Mouse (Mus musculus): ENCODE data around the gene Arsj. TPM values are rescaled to one million over a fixed set of nuclear protein-coding genes. Genes with fewer than 3 reads are reported as not detected.

Arsj gene
- polyA plus RNA-seq, 1 experiment from 2014 or later, result 0.09 TPM

DNA sequence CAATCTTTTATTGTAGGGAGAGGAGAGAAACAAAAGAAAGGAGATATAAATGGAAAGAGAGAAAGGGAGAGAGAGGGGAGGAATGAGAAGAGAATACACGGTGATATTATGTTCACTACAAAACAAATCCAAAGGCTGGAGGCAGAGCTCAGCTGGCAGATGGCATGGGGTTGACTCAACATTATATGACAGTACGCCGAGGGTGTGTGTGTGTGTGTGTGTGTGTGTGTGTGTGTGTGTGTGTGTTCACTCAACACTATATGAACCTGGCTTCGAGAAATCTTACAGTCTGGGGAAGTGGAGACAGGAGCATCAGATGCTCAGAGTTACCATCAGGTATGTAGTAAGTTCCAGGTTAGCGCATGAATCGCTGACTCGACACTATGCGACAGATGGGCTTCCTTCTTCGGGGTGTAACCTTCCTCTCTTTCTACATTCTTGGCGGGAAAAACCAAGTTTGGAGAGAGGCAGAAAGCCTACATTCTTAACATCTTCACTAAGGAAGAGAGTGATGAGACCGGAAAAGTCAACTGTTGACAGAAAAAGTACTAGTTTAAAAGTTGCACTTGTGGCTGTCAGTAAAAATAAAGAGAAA lies 456 bp upstream of the Arsj start:
- peak; percentile 29; the same call in 1 of the 2 replicates for ATAC-seq (ENCODE audit: insufficient read depth, low FRiP score, low TSS enrichment)

DNA sequence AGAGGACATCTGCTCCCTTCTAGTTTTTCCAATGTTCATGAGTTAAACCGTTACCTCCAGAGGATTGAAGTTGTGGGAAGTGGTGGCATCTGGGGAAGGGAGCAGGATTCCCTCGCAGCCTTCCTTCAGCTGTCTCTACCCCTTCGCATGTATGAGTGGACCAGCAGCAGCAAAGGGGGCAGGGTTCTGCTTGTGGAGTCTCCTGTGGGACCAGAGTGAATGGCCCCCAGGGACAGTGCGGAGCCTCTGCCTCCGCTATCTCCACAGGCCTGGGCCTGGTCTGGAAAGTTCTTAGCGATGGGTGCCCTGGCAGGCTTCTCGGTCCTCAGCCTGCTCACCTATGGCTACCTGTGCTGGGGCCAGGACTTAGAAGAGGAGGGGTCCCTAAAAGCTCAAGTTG lies 1.1 kb downstream of the Arsj start:
- Histone ChIP-seq H3K4me2 (ENCODE audit: low read depth) (no peak overlapping the region), H3K36me3 (ENCODE audit: control insufficient read depth, insufficient read depth, low read length) (no peaks in the 10 kb centered on the region), H3K27ac (ENCODE audit: low read depth, low read length) (no peak overlapping the region), H3K9ac (ENCODE audit: low read length) (no peak overlapping the region), H3K9me3 (ENCODE audit: control insufficient read depth, low read length) (no peaks in the 10 kb centered on the region), H3K4me1 (ENCODE audit: control insufficient read depth, insufficient read depth, low read length) (peaks cover 4% of the 10 kb centered on the region; the same call in 1 of the 2 replicates), H3K27me3 (ENCODE audit: control insufficient read depth, insufficient read depth, low read length) (no peaks in the 10 kb centered on the region), H3K4me3 (ENCODE audit: low read depth, low read length) (no peak overlapping the region)
- DNase-seq (ENCODE audit: low spot score), result no peak
- WGBS, result 85% methylated on average over 7 of the region's 7 CpGs
- ATAC-seq (ENCODE audit: insufficient read depth, low FRiP score, low TSS enrichment), result no peak

More for the DNA sequence above, 456 bp upstream of the Arsj start:
- no peaks in the 10 kb centered on the region for H3K27me3 ChIP-seq (ENCODE audit: control insufficient read depth, insufficient read depth, low read length)
- no peak overlapping the region for H3K9ac ChIP-seq (ENCODE audit: low read length)
- no peak overlapping the region; the same call in 1 of the 2 replicates for H3K4me2 ChIP-seq (ENCODE audit: low read depth)
- no peak overlapping the region for H3K27ac ChIP-seq (ENCODE audit: low read depth, low read length)
- 87% methylated on average over 11 of the region's 11 CpGs for WGBS
- H3K36me3 ChIP-seq (ENCODE audit: control insufficient read depth, insufficient read depth, low read length), result no peaks in the 10 kb centered on the region
- H3K4me3 ChIP-seq (ENCODE audit: low read depth, low read length), result no peak overlapping the region
- no peak for DNase-seq (ENCODE audit: low spot score)
- H3K4me1 ChIP-seq (ENCODE audit: control insufficient read depth, insufficient read depth, low read length), result peaks cover 4% of the 10 kb centered on the region; the same call in 1 of the 2 replicates
- no peaks in the 10 kb centered on the region for H3K9me3 ChIP-seq (ENCODE audit: control insufficient read depth, low read length)

DNA sequence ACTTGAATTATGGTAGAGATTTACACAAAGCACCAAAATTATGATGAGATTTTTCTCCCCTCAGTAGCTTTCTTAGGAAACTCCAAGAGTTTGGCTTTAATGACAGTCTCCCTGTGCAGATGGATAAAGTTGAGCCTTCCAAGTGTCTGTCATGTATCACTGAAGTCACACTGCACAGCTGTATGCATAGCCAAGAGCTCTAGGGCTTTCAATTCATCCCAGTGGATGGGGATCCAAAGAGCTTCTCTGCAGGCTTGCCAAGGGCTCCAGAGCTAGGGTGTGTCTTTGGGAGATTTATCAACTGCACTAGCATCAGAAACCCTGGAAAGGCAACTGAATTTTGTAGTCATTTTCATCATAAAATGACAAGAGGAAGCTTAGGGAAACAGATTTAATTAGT lies 7.1 kb downstream of the Arsj start:
- ATAC-seq (ENCODE audit: insufficient read depth, low FRiP score, low TSS enrichment), result no peak
- H3K4me1 ChIP-seq (ENCODE audit: control insufficient read depth, insufficient read depth, low read length), result no peaks in the 10 kb centered on the region
- no peak overlapping the region for H3K27ac ChIP-seq (ENCODE audit: low read depth, low read length)
- H3K4me3 ChIP-seq (ENCODE audit: low read depth, low read length), result no peak overlapping the region
- H3K36me3 ChIP-seq (ENCODE audit: control insufficient read depth, insufficient read depth, low read length), result no peaks in the 10 kb centered on the region
- H3K9me3 ChIP-seq (ENCODE audit: control insufficient read depth, low read length), result no peaks in the 10 kb centered on the region
- no peak overlapping the region for H3K9ac ChIP-seq (ENCODE audit: low read length)
- H3K4me2 ChIP-seq (ENCODE audit: low read depth), result no peak overlapping the region
- H3K27me3 ChIP-seq (ENCODE audit: control insufficient read depth, insufficient read depth, low read length), result no peaks in the 10 kb centered on the region
- DNase-seq (ENCODE audit: low spot score), result no peak

DNA sequence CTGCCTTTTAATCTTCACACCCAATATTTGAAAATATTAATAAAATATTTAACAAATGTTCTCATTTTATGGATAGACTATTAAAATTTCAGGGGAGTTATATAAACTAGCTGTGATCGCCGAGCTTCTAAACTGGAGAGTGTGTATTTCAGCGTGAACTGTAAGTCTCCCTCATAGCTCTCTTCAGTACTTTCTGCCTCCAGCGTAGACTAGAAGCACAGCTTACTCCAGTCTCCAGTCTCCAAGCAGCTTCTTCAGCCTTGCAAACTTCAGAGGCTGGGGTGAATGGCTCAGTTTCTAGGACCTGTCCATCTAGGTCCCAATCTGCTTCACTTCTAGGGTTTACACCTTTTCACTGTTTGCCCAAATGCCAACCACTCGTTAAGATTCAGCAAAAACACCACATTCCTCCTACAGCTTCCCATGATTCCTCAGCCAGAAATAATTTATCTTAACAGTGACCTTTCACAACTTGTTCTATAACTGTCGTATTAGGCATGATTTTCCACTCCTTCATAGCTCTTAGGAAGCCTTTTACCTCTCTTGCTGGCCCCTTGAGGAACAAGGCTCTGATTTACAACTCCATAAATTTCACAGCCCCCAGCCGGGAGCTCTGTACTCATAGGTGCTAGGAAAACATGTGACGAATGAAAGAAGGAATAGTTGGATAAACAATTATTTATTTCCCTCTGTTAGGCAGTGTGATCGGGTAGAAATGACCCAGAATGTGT lies 9.5 kb downstream of the Arsj start:
- DNase-seq (ENCODE audit: low spot score), result no peak
- ATAC-seq (ENCODE audit: insufficient read depth, low FRiP score, low TSS enrichment), result no peak
- Histone ChIP-seq H3K4me1 (ENCODE audit: control insufficient read depth, insufficient read depth, low read length) (no peaks in the 10 kb centered on the region), H3K4me2 (ENCODE audit: low read depth) (no peak overlapping the region), H3K36me3 (ENCODE audit: control insufficient read depth, insufficient read depth, low read length) (no peaks in the 10 kb centered on the region), H3K9ac (ENCODE audit: low read length) (no peak overlapping the region), H3K4me3 (ENCODE audit: low read depth, low read length) (no peak overlapping the region), H3K9me3 (ENCODE audit: control insufficient read depth, low read length) (no peaks in the 10 kb centered on the region), H3K27ac (ENCODE audit: low read depth, low read length) (no peak overlapping the region), H3K27me3 (ENCODE audit: control insufficient read depth, insufficient read depth, low read length) (no peaks in the 10 kb centered on the region)
- WGBS, result 53% methylated on average over 9 of the region's 9 CpGs

DNA sequence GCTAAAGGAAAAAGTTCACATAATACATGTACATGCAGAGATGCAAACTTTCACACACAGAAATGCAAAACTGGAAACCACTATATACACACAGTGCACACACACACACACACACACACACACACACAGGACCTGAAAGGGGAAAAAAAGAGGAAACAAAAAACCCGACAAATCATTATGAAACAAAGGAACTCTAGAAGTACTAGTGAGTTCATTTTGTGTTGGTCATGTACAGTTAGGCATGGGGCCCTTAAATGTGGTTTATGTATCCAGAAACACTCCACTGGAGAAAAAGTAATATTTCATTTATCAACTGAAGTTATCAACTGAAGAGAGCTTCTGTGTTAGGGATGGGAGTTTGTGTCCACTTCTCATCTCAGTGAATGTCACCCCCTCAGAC lies 10.2 kb downstream of the Arsj start:
- Histone ChIP-seq H3K4me3 (ENCODE audit: low read depth, low read length) (no peak overlapping the region), H3K9me3 (ENCODE audit: control insufficient read depth, low read length) (no peaks in the 10 kb centered on the region), H3K27ac (ENCODE audit: low read depth, low read length) (no peak overlapping the region), H3K9ac (ENCODE audit: low read length) (no peak overlapping the region), H3K4me2 (ENCODE audit: low read depth) (no peak overlapping the region), H3K36me3 (ENCODE audit: control insufficient read depth, insufficient read depth, low read length) (no peaks in the 10 kb centered on the region), H3K4me1 (ENCODE audit: control insufficient read depth, insufficient read depth, low read length) (no peaks in the 10 kb centered on the region), H3K27me3 (ENCODE audit: control insufficient read depth, insufficient read depth, low read length) (no peaks in the 10 kb centered on the region)
- no peak for DNase-seq (ENCODE audit: low spot score)
- no peak for ATAC-seq (ENCODE audit: insufficient read depth, low FRiP score, low TSS enrichment)
- 76% methylated on average over 1 of the region's 1 CpGs for WGBS

DNA sequence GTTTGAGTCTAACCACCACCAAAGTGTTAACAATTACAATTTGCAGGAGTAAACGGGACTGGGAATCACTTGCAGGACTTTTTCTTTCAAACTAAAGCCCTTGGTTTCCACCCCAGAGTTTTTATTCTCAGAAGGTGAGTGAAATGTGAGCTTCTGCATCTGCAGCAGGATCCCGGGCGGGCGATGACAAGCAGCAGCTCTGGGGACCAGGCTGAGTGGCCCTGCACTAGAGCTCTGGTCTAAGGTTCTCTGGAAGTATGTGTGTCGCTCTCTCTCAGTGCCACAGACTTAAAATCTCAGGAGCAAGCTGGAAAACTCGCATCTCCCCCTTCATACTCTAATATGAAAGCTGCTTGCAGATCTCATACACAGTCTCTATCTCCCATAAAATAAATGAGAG lies 15.8 kb downstream of the Arsj start:
- no peak for DNase-seq (ENCODE audit: low spot score)
- no peaks in the 10 kb centered on the region for H3K4me1 ChIP-seq (ENCODE audit: control insufficient read depth, insufficient read depth, low read length)
- H3K4me2 ChIP-seq (ENCODE audit: low read depth), result no peak overlapping the region
- no peak for ATAC-seq (ENCODE audit: insufficient read depth, low FRiP score, low TSS enrichment)
- H3K27ac ChIP-seq (ENCODE audit: low read depth, low read length), result no peak overlapping the region
- no peaks in the 10 kb centered on the region for H3K9me3 ChIP-seq (ENCODE audit: control insufficient read depth, low read length)
- no peak overlapping the region for H3K4me3 ChIP-seq (ENCODE audit: low read depth, low read length)
- H3K27me3 ChIP-seq (ENCODE audit: control insufficient read depth, insufficient read depth, low read length), result no peaks in the 10 kb centered on the region
- no peaks in the 10 kb centered on the region for H3K36me3 ChIP-seq (ENCODE audit: control insufficient read depth, insufficient read depth, low read length)
- H3K9ac ChIP-seq (ENCODE audit: low read length), result no peak overlapping the region
- 76% methylated on average over 6 of the region's 6 CpGs for WGBS

DNA sequence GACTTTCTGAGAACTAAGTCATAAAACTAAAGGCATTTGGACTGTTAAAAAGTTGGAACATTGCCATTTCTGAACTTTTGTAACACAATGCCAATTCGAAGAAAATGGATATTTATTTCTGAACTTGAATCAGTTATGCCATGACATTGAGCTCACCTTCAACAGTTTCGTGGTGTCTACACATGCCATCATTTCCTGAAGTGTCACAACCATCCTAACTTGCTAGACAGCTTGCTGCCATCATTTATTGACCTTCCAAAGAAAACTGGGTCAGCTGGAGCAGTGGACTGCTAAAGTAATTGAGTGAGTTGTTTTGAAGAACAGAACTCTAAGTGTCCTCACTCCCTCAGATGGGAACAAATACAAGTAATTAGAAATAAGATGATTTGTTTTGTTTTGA lies 16.2 kb downstream of the Arsj start:
- H3K4me2 ChIP-seq (ENCODE audit: low read depth), result no peak overlapping the region
- H3K4me3 ChIP-seq (ENCODE audit: low read depth, low read length), result no peak overlapping the region
- H3K36me3 ChIP-seq (ENCODE audit: control insufficient read depth, insufficient read depth, low read length), result no peaks in the 10 kb centered on the region
- H3K27me3 ChIP-seq (ENCODE audit: control insufficient read depth, insufficient read depth, low read length), result no peaks in the 10 kb centered on the region
- H3K9me3 ChIP-seq (ENCODE audit: control insufficient read depth, low read length), result no peaks in the 10 kb centered on the region
- no peaks in the 10 kb centered on the region for H3K4me1 ChIP-seq (ENCODE audit: control insufficient read depth, insufficient read depth, low read length)
- DNase-seq (ENCODE audit: low spot score), result no peak
- no peak for ATAC-seq (ENCODE audit: insufficient read depth, low FRiP score, low TSS enrichment)
- no peak overlapping the region for H3K9ac ChIP-seq (ENCODE audit: low read length)
- no peak overlapping the region for H3K27ac ChIP-seq (ENCODE audit: low read depth, low read length)
- WGBS, result 79% methylated on average over 2 of the region's 2 CpGs

DNA sequence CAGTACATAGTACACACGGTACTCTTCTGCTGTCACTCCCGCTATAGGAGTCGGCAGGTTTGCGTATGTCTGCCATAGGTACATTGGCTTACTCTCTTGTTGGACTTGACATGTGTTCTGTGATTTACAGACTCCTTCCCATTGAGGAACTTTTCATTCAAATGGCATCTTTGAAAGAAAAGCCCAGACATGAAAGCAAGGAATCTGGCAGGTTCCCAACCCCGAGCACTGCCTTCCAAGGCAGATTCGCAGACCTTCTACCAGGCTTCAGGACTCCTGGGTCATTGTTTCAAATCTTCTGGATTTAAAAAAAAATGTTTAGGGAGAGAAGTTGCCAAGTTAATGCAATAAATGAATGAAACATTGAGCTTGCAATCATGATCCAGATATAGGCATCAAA lies 19.8 kb downstream of the Arsj start:
- Histone ChIP-seq H3K4me3 (ENCODE audit: low read depth, low read length) (no peak overlapping the region), H3K36me3 (ENCODE audit: control insufficient read depth, insufficient read depth, low read length) (no peaks in the 10 kb centered on the region), H3K27ac (ENCODE audit: low read depth, low read length) (no peak overlapping the region), H3K27me3 (ENCODE audit: control insufficient read depth, insufficient read depth, low read length) (no peaks in the 10 kb centered on the region), H3K4me2 (ENCODE audit: low read depth) (no peak overlapping the region), H3K9me3 (ENCODE audit: control insufficient read depth, low read length) (no peaks in the 10 kb centered on the region), H3K4me1 (ENCODE audit: control insufficient read depth, insufficient read depth, low read length) (no peaks in the 10 kb centered on the region), H3K9ac (ENCODE audit: low read length) (no peak overlapping the region)
- no peak for ATAC-seq (ENCODE audit: insufficient read depth, low FRiP score, low TSS enrichment)
- no peak for DNase-seq (ENCODE audit: low spot score)
- WGBS, result 93% methylated on average over 6 of the region's 6 CpGs

Measured in neural tube, embryonic 11.5 days (tissue).